Mouse (Mus musculus) embryonic facial prominence, embryonic 13.5 days (tissue): ENCODE results near the gene Hemgn. TPM values are rescaled to one million over a fixed set of nuclear protein-coding genes. Genes with fewer than 3 reads are reported as not detected.

Experiments used
- ATAC-seq: fragments of 200-750 bp; cut with Nextera tagmentation; 2 replicates; pipeline ENCODE4 v1.8.0; 2017; ENCODE audit warnings: low read depth; ENCODE audit not compliant: insufficient number of reproducible peaks, insufficient read depth, low FRiP score, low TSS enrichment
- H3K27ac ChIP-seq: fragments of 300-500 bp; sonication (generic); 2 replicates; pipeline ENCODE4 v1.5.1; 2015; ENCODE audit warnings: moderate library complexity, mild to moderate bottlenecking, inconsistent platforms
- H3K27me3 ChIP-seq: fragments of 300-500 bp; sonication (generic); 2 replicates; pipeline ENCODE4 v1.6.1; 2015; ENCODE audit warnings: mild to moderate bottlenecking, inconsistent platforms
- H3K36me3 ChIP-seq: fragments of 300-500 bp; sonication (generic); 2 replicates; pipeline ENCODE4 v1.6.1; 2015; ENCODE audit warnings: mild to moderate bottlenecking, inconsistent platforms
- H3K4me1 ChIP-seq: fragments of 300-500 bp; sonication (generic); 2 replicates; pipeline ENCODE4 v1.6.1; 2015; ENCODE audit warnings: inconsistent platforms
- H3K4me2 ChIP-seq: fragments of 300-500 bp; sonication (generic); 2 replicates; pipeline ENCODE4 v1.6.1; 2015; ENCODE audit warnings: moderate library complexity, mild to moderate bottlenecking, inconsistent platforms
- H3K4me3 ChIP-seq: fragments of 300-500 bp; sonication (generic); 2 replicates; pipeline ENCODE4 v1.5.1; 2015; ENCODE audit warnings: mild to moderate bottlenecking, inconsistent platforms
- H3K9ac ChIP-seq: fragments of 300-500 bp; sonication (generic); 2 replicates; pipeline ENCODE4 v1.6.1; 2015; ENCODE audit warnings: mild to moderate bottlenecking, inconsistent platforms
- H3K9me3 ChIP-seq: fragments of 300-500 bp; sonication (generic); 2 replicates; pipeline ENCODE4 v1.6.1; 2016; ENCODE audit warnings: inconsistent platforms
- WGBS: fragments of 180-500 bp; shearing (Covaris S2); methylation state at CpG from one replicate; pipeline ENCODE4 v1.1.7; 2015; ENCODE audit warnings: mixed read lengths; 5-methylcytosine and 5-hydroxymethylcytosine counted together
- polyA plus RNA-seq: library from polyadenylated mRNA; unstranded; fragments of >200 nt; fragmentation: Nextera tagmentation; extraction: Ambion mirVana; gene quantifications from 2 replicates; pipeline ENCODE4 v1.2.1, GENCODE M21; 2015

Gene Hemgn
- polyA plus RNA-seq, 1 experiment from 2014 or later: 0.87 TPM

DNA sequence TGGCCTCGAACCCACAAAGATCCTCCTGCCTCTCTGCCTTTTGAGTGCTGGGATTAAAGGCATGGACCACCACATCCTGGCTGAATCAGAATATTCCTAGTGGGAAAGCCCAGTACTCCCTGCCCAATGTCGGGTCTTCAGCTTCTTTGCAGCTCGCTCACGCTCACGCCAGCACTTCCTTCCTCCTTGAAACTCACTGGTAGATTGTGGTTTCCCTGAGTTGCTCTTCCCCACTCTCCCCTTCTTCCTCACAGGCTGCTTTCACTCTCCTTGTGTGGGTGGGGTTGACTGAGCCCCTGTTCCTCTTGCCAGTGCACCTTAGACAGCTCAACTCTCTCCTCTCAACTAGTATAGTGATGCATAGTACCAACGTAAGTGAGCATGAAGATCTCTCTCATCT is 1.8 kb downstream of the Hemgn start:
- H3K4me3 ChIP-seq: no peak overlapping the region
- H3K4me2 ChIP-seq: no peak overlapping the region
- no peaks in the 10 kb centered on the region for H3K9me3 ChIP-seq
- no peak overlapping the region for H3K27ac ChIP-seq
- 81% methylated on average over 6 of the region's 6 CpGs for WGBS
- H3K4me1 ChIP-seq: 0 out of 2 replicates have a peak, but pooled peaks cover 2% of the 10 kb centered on the region
- no peaks in the 10 kb centered on the region for H3K36me3 ChIP-seq
- H3K9ac ChIP-seq: no peak overlapping the region
- ATAC-seq: no peak
- H3K27me3 ChIP-seq: no peaks in the 10 kb centered on the region

DNA sequence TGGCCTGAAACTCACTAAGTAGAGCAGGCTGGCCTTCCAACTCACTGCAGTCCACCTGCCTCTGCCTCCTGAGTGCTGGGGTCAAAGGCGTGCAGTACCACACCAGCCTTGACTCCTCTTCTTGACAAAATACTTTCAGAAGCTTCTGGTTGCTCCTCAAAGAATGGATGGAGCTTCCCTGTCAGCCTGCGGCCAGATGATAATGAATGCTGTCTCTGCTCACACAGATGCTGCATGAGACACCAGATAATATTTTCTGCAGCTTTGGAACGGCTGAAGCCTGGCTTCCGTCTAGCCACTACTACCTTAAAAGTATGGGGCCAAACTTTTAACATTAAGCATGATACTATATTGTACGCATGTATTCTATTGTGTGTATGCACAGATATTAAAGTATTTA is 2.6 kb downstream of the Hemgn start:
- Histone ChIP-seq H3K27me3 (no peaks in the 10 kb centered on the region), H3K36me3 (no peaks in the 10 kb centered on the region), H3K4me2 (no peak overlapping the region), H3K27ac (no peak overlapping the region), H3K4me3 (no peak overlapping the region), H3K9ac (no peak overlapping the region), H3K4me1 (0 out of 2 replicates have a peak, but pooled peaks cover 2% of the 10 kb centered on the region), H3K9me3 (no peaks in the 10 kb centered on the region)
- no peak for ATAC-seq
- WGBS: 87% methylated on average over 5 of the region's 5 CpGs

DNA sequence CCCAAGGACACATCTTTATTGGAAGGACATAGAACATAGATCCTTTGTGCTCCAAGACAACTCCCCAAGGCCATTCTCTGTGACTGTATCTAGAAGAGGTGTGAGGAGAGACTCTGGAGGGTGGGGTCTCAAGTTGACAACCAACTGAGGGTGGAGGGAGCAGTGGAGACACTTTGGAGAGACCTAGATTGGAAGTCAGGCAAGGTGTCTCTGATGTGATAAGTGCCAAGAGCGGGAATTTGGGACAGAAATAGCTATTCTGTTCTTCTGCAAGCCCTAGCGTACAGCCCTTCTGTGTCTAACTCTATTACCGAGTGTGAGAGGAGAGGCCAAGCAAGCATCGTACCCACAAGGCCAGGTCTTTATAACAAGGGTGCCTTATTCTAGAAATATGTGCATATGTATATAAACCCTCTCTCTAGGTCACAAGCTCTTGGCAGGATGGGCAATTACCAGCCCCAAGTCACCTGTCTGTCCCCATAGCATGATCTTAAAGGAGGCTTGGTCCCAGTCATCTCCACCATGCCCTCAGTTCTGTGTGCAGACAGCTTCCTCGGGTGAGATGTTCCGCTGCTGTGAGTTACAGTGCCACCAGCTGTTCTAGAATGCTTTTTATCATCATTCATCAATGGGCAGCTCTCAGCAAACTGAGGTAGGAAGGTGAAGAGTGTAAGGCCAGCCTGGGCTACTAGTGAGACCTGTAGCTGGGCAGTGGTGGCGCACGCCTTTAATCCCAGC is 6.2 kb downstream of the Hemgn start:
- no peak for ATAC-seq
- Histone ChIP-seq H3K27ac (no peak overlapping the region), H3K4me1 (0 out of 2 replicates have a peak, but pooled peaks cover 2% of the 10 kb centered on the region), H3K9ac (no peak overlapping the region), H3K4me2 (no peak overlapping the region), H3K36me3 (no peaks in the 10 kb centered on the region), H3K27me3 (no peaks in the 10 kb centered on the region), H3K9me3 (no peaks in the 10 kb centered on the region), H3K4me3 (no peak overlapping the region)
- WGBS: 86% methylated on average over 8 of the region's 8 CpGs

GRCm38 (mm10) chr4:46404042-46404795 is 9.1 kb downstream of the Hemgn start:
- H3K4me2 ChIP-seq: no peak overlapping the region
- no peak overlapping the region for H3K4me3 ChIP-seq
- H3K9me3 ChIP-seq: no peaks in the 10 kb centered on the region
- no peak overlapping the region for H3K27ac ChIP-seq
- ATAC-seq: no peak
- 0 out of 2 replicates have a peak, but pooled peaks cover 2% of the 10 kb centered on the region for H3K4me1 ChIP-seq
- no peak overlapping the region for H3K9ac ChIP-seq
- WGBS: 83% methylated on average over 6 of the region's 6 CpGs
- no peaks in the 10 kb centered on the region for H3K36me3 ChIP-seq
- no peaks in the 10 kb centered on the region for H3K27me3 ChIP-seq

DNA sequence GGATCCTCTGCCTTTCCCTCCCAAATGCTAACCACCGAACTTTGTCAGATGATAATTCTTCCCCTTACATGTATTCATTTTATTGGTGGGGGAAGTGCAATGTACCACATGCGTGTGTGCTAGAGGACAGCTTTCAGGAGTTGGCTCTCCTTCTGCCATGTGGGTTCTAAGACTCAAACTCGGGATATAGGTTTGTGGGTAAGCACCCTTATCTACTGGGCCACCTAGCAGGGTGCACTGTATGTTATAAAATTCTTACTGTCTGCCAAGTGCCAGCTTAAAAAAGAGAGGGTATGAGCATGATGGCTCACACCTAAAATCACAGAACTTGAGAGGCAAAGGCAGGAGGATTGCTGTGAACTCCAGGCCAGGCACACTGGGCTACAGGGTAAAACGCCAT is 14.5 kb downstream of the Hemgn start:
- Histone ChIP-seq H3K27ac (no peak overlapping the region), H3K4me2 (no peak overlapping the region), H3K4me3 (no peak overlapping the region), H3K9ac (no peak overlapping the region), H3K27me3 (peaks cover 3% of the 10 kb centered on the region; the same call in 1 of the 2 replicates), H3K9me3 (no peaks in the 10 kb centered on the region), H3K36me3 (no peaks in the 10 kb centered on the region), H3K4me1 (0 out of 2 replicates have a peak, but pooled peaks cover 3% of the 10 kb centered on the region)
- 80% methylated on average over 4 of the region's 4 CpGs for WGBS
- no peak for ATAC-seq

- H3K4me1 ChIP-seq: 0 out of 2 replicates have a peak, but pooled peaks cover 3% of the 10 kb centered on the region
- 24% methylated on average over 5 of the region's 5 CpGs for WGBS
- H3K27ac ChIP-seq: no peak overlapping the region
- no peak overlapping the region for H3K9ac ChIP-seq
- no peak overlapping the region for H3K4me3 ChIP-seq
- H3K9me3 ChIP-seq: no peaks in the 10 kb centered on the region
- no peak for ATAC-seq
- no peaks in the 10 kb centered on the region for H3K36me3 ChIP-seq
- H3K27me3 ChIP-seq: peaks cover 3% of the 10 kb centered on the region; the same call in 1 of the 2 replicates
- no peak overlapping the region for H3K4me2 ChIP-seq
Measured at GRCm38 (mm10) chr4:46395736-46396135, 17.6 kb downstream of the Hemgn start.

DNA sequence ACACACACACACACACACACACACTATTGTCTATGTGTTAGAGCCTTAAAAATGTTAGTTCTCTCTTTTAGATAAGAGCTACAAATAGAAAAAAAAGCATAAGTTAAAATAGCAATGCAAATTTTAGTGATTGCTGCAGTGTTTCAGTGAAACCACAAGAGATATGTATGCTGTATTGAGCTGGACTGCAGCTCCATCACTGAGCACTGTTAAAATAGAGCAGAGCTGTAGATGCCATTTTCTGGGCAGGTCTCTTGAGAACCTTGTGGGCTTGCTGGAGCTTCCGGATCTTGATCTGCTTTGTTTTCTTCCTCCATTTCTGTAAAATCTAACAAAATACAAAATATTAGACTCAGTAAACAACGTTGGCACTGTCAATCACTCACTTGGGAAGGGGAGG is 18.9 kb downstream of the Hemgn start:
- Histone ChIP-seq H3K27ac (no peak overlapping the region), H3K4me1 (0 out of 2 replicates have a peak, but pooled peaks cover 3% of the 10 kb centered on the region), H3K4me3 (no peak overlapping the region), H3K9ac (no peak overlapping the region), H3K4me2 (no peak overlapping the region), H3K36me3 (no peaks in the 10 kb centered on the region), H3K27me3 (peaks cover 3% of the 10 kb centered on the region; the same call in 1 of the 2 replicates), H3K9me3 (no peaks in the 10 kb centered on the region)
- no peak for ATAC-seq
- WGBS: 77% methylated on average over 2 of the region's 2 CpGs

DNA sequence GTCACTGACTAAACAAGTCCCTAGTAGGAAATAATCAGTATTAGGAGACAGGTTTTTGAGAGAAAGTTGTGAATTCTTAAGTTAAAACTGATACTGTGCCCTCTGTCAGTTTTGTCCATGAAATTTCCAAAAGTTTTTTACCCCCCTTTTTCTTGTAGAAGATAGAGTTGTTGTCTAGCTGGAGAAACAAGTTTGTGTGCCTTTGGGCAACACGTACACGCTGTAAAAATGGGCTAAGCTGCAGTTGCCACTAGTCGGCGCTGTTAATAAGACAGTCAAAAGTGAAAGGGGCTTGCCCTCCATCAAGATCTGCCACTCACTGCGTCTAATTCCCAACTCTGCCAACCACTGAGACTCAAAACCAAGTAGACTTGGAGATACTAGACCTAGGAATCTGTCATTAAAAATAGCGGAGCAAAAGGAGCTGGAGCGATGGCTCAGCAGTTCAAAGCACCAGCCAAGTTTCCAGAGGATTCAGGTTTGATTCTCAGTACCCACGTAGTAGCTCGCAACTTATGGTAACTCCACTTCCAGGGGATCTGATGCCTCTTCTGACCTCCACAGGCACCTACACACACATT is 22.8 kb downstream of the Hemgn start:
- no peaks in the 10 kb centered on the region for H3K9me3 ChIP-seq
- H3K9ac ChIP-seq: peak overlapping the region; percentile 87; the same call in 1 of the 2 replicates
- H3K27ac ChIP-seq: peak overlapping the region; percentile 95; the same call in 1 of the 2 replicates
- peak overlapping the region; percentile 64 for H3K4me3 ChIP-seq
- H3K27me3 ChIP-seq: no peaks in the 10 kb centered on the region
- ATAC-seq: no peak
- H3K36me3 ChIP-seq: peaks cover 5% of the 10 kb centered on the region
- 24% methylated on average over 9 of the region's 9 CpGs for WGBS
- H3K4me1 ChIP-seq: no peaks in the 10 kb centered on the region
- peak overlapping the region; percentile 68 for H3K4me2 ChIP-seq

- H3K27ac ChIP-seq: peak overlapping the region; percentile 95
- peak overlapping the region; percentile 68 for H3K4me2 ChIP-seq
- peak overlapping the region; percentile 64 for H3K4me3 ChIP-seq
- H3K9me3 ChIP-seq: no peaks in the 10 kb centered on the region
- no peaks in the 10 kb centered on the region for H3K4me1 ChIP-seq
- peaks cover 12% of the 10 kb centered on the region for H3K36me3 ChIP-seq
- 2% methylated on average over 24 of the region's 24 CpGs for WGBS
- peak overlapping the region; percentile 87 for H3K9ac ChIP-seq
- ATAC-seq: no peak
- no peaks in the 10 kb centered on the region for H3K27me3 ChIP-seq
Measured at GRCm38 (mm10) chr4:46389612-46390341, 23.5 kb downstream of the Hemgn start.

GRCm38 (mm10) chr4:46389013-46389611 is 24.2 kb downstream of the Hemgn start, which contains the start of gene Trmo:
Gene Trmo, minus strand, starts transcription at chr4:46389437.
- peak; percentile 93 for ATAC-seq
- WGBS: under 1% methylated on average over 56 of the region's 56 CpGs
- peak within 1 kb of the TSS; percentile 64 for H3K4me3 ChIP-seq
- no peaks in the 10 kb centered on the region for H3K9me3 ChIP-seq
- H3K9ac ChIP-seq: peak within 1 kb of the TSS; percentile 87
- peak within 1 kb of the TSS; percentile 68 for H3K4me2 ChIP-seq
- no peaks in the 10 kb centered on the region for H3K4me1 ChIP-seq
- H3K36me3 ChIP-seq: peaks cover 18% of the 10 kb centered on the region
- peak within 1 kb of the TSS; percentile 95 for H3K27ac ChIP-seq
- no peaks in the 10 kb centered on the region for H3K27me3 ChIP-seq
